Comparison of ENCODE assay signal across 14 mouse cellular contexts in genomic region chr1:127500701-127501100, GRCm38 (mm10).
DNase-seq lines count a peak whose midpoint lies in the region; ATAC-seq and TF ChIP-seq lines count a peak whose summit lies in the region.
"Had no signal": no experiment of that assay in that cellular context is flagged by ENCODE, and none has a peak within 500 bp of the region (broad histone marks: within the 10 kb centered on the region; RNA-seq: fewer than 3 reads in every experiment).

No protein-coding gene starts in this region.

- no peaks in the 10 kb centered on the region for H3K79me2 ChIP-seq in MEL (ENCODE audit: control insufficient read depth, insufficient read depth, low read length, poor library complexity)

- peak; percentile 45 to 52; a peak in 3 of 4 replicates for TF ChIP-seq EP300 in MEL (IDR thresholded peaks at IDR 0.05; ENCODE audit: low read depth in 1 of 2, low read length in 2 of 2)

- no peak for TF ChIP-seq POLR2A in MEL (IDR thresholded peaks at IDR 0.05; ENCODE audit: control insufficient read depth in 1 of 2, insufficient read depth in 1 of 2, low read depth in 1 of 2, low read length in 2 of 2, poor library complexity in 1 of 2)
- TF ChIP-seq POLR2A in lung, adult 2 months (IDR thresholded peaks at IDR 0.05; ENCODE audit: borderline replicate concordance, extremely low read depth, low read depth, low read length): no peak

- no peak for TF ChIP-seq RAD21 in MEL (IDR thresholded peaks at IDR 0.05; ENCODE audit: low read depth, low read length)

- ATAC-seq in frontal cortex, adult (ENCODE audit: low TSS enrichment): peak; percentile 68; the same call in 1 of the 2 replicates
- no peak for ATAC-seq in hindbrain, embryonic 12.5 days (ENCODE audit: low FRiP score)
- peak; percentile 52 for ATAC-seq in midbrain, embryonic 16.5 days
- ATAC-seq: intestine, postnatal 0 days; liver, embryonic 12.5 days had no signal

- H3K36me3 ChIP-seq in MEL (ENCODE audit: control insufficient read depth in 1 of 2, insufficient read depth in 2 of 2, low read length in 2 of 2): no peaks in the 10 kb centered on the region
- H3K36me3 ChIP-seq in hindbrain, embryonic 12.5 days: no peaks in the 10 kb centered on the region
- no peaks in the 10 kb centered on the region for H3K36me3 ChIP-seq in midbrain, embryonic 16.5 days (ENCODE audit: control insufficient read depth, insufficient read depth, low read length)
- H3K36me3 ChIP-seq: G1E; heart, embryonic 15.5 days; liver, embryonic 12.5 days; stomach, embryonic 15.5 days had no signal

- H3K27ac ChIP-seq in MEL (ENCODE audit: control insufficient read depth, low read depth, low read length): no peak overlapping the region
- peak overlapping the region; percentile 57 for H3K27ac ChIP-seq in hindbrain, embryonic 12.5 days
- H3K27ac ChIP-seq in midbrain, embryonic 16.5 days (ENCODE audit: low read length): peak overlapping the region; percentile 66
- H3K27ac ChIP-seq: gastrocnemius, adult 2 months; heart, embryonic 15.5 days; liver, embryonic 12.5 days; stomach, embryonic 15.5 days had no signal

- H3K4me2 ChIP-seq in hindbrain, embryonic 12.5 days (replicated peaks): no peak overlapping the region
- peak overlapping the region; percentile 10; the same call in 1 of the 2 replicates for H3K4me2 ChIP-seq in midbrain, embryonic 16.5 days (ENCODE audit: low read length)
- H3K4me2 ChIP-seq: heart, embryonic 15.5 days; liver, embryonic 12.5 days; stomach, embryonic 15.5 days had no signal

- no peak for DNase-seq in frontal cortex, postnatal 10 days (ENCODE audit: low spot score in 2 of 2)
- peak; percentile 66 for DNase-seq in MEL (ENCODE audit: low read depth, low spot score)
- no peak for DNase-seq in gastrocnemius, postnatal 25 days
- no peak for DNase-seq in adrenal gland, adult (ENCODE audit: inconsistent age in 2 of 2, low spot score in 1 of 2)
- DNase-seq in lung, adult 2 months: no peak

- H3K4me1 ChIP-seq in MEL (ENCODE audit: control insufficient read depth in 1 of 2, insufficient read depth in 2 of 2, low read length in 2 of 2): no peaks in the 10 kb centered on the region
- H3K4me1 ChIP-seq in hindbrain, embryonic 12.5 days: peaks cover 3% of the 10 kb centered on the region; the same call in 1 of the 2 replicates
- H3K4me1 ChIP-seq in midbrain, embryonic 16.5 days (ENCODE audit: control insufficient read depth, insufficient read depth, low read length): peaks cover 5% of the 10 kb centered on the region; the same call in 1 of the 2 replicates
- H3K4me1 ChIP-seq in lung, adult 2 months (ENCODE audit: control insufficient read depth, insufficient read depth, low read length): no peaks in the 10 kb centered on the region
- H3K4me1 ChIP-seq: heart, embryonic 15.5 days; liver, embryonic 12.5 days; stomach, embryonic 15.5 days had no signal

- H3K27me3 ChIP-seq in MEL (ENCODE audit: control insufficient read depth in 1 of 2, insufficient read depth in 2 of 2, low read length in 2 of 2): no peaks in the 10 kb centered on the region
- H3K27me3 ChIP-seq in hindbrain, embryonic 12.5 days: peaks cover 12% of the 10 kb centered on the region; the same call in 1 of the 2 replicates
- H3K27me3 ChIP-seq in midbrain, embryonic 16.5 days (ENCODE audit: control insufficient read depth, insufficient read depth, low read depth, low read length): no peaks in the 10 kb centered on the region
- H3K27me3 ChIP-seq: heart, embryonic 15.5 days; liver, embryonic 12.5 days; stomach, embryonic 15.5 days had no signal

- H3K4me3 ChIP-seq in MEL (ENCODE audit: control insufficient read depth in 1 of 2, insufficient read depth in 1 of 2, low read depth in 2 of 2, low read length in 2 of 2): no peak overlapping the region; a peak in 1 of 4 replicates
- no peak overlapping the region for H3K4me3 ChIP-seq in hindbrain, embryonic 12.5 days
- no peak overlapping the region for H3K4me3 ChIP-seq in midbrain, embryonic 16.5 days (ENCODE audit: low read depth, low read length)
- H3K4me3 ChIP-seq in lung, adult 2 months (replicated peaks; ENCODE audit: extremely low read depth, low read depth, low read length): no peak overlapping the region
- H3K4me3 ChIP-seq: gastrocnemius, adult 2 months; heart, embryonic 15.5 days; liver, embryonic 12.5 days; stomach, embryonic 15.5 days had no signal

- no peak overlapping the region for H3K9ac ChIP-seq in MEL (ENCODE audit: control insufficient read depth, low read depth, low read length, poor library complexity, severe bottlenecking)
- no peak overlapping the region for H3K9ac ChIP-seq in hindbrain, embryonic 12.5 days
- H3K9ac ChIP-seq in midbrain, embryonic 16.5 days (ENCODE audit: low read depth, low read length): no peak overlapping the region
- H3K9ac ChIP-seq: heart, embryonic 15.5 days; liver, embryonic 12.5 days; stomach, embryonic 15.5 days had no signal

- no peaks in the 10 kb centered on the region for H3K9me3 ChIP-seq in MEL (replicated peaks; ENCODE audit: insufficient read depth, low read length)
- H3K9me3 ChIP-seq in hindbrain, embryonic 12.5 days (replicated peaks): no peaks in the 10 kb centered on the region
- H3K9me3 ChIP-seq in midbrain, embryonic 16.5 days (replicated peaks; ENCODE audit: control insufficient read depth, low read length, poor library complexity, severe bottlenecking): no peaks in the 10 kb centered on the region
- H3K9me3 ChIP-seq: heart, embryonic 15.5 days; liver, embryonic 12.5 days; stomach, embryonic 15.5 days had no signal

- TF ChIP-seq CTCF in MEL (IDR thresholded peaks at IDR 0.05 in 2 of 3, conservative IDR thresholded peaks at IDR 0.05 in 1 of 3; ENCODE audit: control insufficient read depth in 1 of 3, insufficient read depth in 1 of 3, low read depth in 2 of 3, low read length in 3 of 3, poor library complexity in 1 of 3, severe bottlenecking in 1 of 3): no peak
- no peak for TF ChIP-seq CTCF in lung, adult 2 months (IDR thresholded peaks at IDR 0.05; ENCODE audit: insufficient read depth, low read length)

- 64% methylated on average over 17 of the region's 17 CpGs for WGBS in hindbrain, embryonic 12.5 days
- 55% methylated on average over 17 of the region's 17 CpGs for WGBS in midbrain, embryonic 16.5 days
- WGBS in lung, adult 2 months: 62% methylated on average over 17 of the region's 17 CpGs

TF ChIP-seq in MEL, 35 proteins besides CTCF, POLR2A, EP300 and RAD21:
- no peak for TF ChIP-seq MAFK (IDR thresholded peaks at IDR 0.05; ENCODE audit: borderline replicate concordance, low read depth, low read length)
- peak; percentile 59 for TF ChIP-seq TAL1 (IDR thresholded peaks at IDR 0.05; ENCODE audit: low read length)
- no peak for TF ChIP-seq TCF12 (IDR thresholded peaks at IDR 0.05; ENCODE audit: low read depth, low read length)
